Mouse (Mus musculus) left cerebral cortex, postnatal 25 days (tissue): ENCODE data around the gene Cfap36. TPM values are rescaled to one million over a fixed set of nuclear protein-coding genes. Genes with fewer than 3 reads are reported as not detected.

Experiments used
- DNase-seq, 2 experiments: peaks; one replicate each; pipeline ENCODE4 v3.0.0; 2022; ENCODE audit warnings: low spot score in 2 of 2, mixed read lengths in 1 of 2
- intact Hi-C: fragments of 180-260 bp; cut with DNase I; formaldehyde crosslinking; loops from one replicate; pipeline ENCODE4 v1.15.1; 2025
- total RNA-seq, 2 experiments: library from RNA; stranded (reverse); gene quantifications; 2 replicates each; pipeline ENCODE4 v1.2.3; 2021

The Cfap36 gene
- total RNA-seq: 100 to 1,000 TPM; 124 to 128 TPM

DNA sequence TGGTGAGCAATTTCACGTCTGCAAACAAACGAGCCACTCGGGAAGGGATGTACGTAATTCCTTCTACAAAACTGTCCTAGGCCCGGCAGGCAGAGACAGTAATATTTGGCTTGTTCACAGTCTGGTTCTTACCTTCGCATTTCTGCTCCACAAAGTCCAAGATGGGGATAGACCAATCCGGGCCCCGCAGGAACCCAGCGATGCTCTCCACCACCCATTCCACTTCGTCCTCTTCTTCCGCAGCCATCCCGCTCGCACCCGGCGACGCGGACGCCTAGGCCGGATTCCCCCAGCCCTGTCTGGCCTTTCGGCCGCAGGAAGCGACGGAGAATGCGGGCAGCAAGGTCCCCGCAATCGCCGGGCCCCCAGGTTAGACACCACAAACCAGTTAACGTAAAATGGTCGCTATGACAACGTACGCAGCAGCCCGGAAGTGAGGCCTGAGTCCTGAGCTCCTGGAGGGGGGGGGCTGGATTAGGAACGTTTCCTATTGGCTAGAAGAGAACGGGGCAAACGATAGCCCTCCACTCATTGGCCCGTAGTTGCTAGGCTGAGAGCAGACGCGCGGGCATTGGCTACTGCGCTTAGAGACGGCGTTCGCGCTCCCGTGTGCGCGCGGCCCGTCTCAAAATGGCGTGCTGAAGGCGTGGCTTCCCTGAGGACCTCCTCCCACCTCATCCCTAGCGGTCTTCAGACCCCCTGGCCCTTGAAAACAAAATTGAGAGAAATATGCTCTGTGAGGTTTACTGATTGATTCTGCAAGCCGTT, at the start of gene Cfap36:
Cfap36 (minus strand) TSS at position 527 of the 768 bp plus-strand sequence.
- peak; percentile 92 to 98 for DNase-seq
- intact Hi-C loops: loop anchor here (2.0 kb wide), 1 partner anchor 126 kb away; the partner anchor contains the start of gene Ccdc88a

DNA sequence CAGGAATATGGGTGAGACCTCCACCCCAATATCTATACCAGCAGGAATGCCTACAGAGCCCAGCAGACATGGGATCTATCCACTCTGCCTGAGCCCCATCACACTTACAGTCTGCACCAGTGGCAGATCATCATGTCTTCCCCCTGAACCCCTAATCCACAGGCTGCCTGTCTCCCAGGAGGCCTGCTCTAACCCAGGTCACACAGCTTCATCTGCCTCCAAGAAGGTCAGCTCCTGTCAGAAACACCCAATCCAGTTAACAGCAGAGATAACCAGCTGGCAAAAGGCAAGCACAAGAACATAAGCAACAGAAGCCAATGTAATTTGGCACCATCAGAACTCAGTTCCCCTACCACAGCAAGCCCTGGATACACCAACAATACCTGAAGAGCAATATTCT, 40.1 kb upstream of the Cfap36 start:
- DNase-seq: no peak
- intact Hi-C loops: no loop called here

DNA sequence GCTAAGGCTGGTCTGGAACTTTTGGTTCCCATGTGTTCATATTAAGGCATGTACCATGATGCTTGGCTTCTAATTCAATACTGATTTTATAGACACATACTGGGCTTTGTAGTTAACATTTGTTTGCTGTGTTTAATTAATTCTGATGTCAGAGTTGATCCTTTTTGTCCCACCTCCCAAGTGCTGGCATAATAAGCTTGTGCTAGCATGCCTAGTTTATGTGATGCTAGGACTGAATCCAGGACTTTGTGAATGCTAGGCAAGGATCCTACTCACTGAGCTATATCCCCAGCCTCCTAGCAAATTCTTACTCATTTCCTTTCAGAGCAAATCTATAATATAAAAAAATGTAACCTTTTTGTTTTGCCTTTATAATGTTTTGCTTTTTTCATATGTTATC, 38.8 kb upstream of the Cfap36 start:
- intact Hi-C loops: no loop called here
- no peak for DNase-seq

- intact Hi-C loops: no loop called here
- no peak for DNase-seq
Measured at GRCm38 (mm10) chr11:29274758-29275157, 27.5 kb upstream of the Cfap36 start.

DNA sequence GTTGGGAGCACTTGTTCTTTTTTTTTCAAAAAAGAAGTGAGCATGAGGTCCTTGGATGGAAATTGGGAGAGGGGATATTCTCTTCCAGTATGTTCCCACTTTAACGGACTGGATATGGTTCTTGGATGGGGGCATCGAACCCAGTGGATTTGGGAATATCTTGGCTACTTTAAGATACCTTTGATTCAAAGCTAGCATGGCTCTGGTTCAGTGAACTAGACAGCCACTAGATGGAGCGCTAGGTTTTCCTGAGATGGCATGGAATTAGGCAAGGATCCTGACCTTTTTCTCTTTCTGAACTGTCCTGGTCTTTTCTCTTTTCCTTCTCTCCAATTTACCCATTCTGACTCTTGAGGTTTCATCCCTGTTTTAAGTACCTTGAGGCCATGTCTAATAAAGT, 20.6 kb upstream of the Cfap36 start:
- intact Hi-C loops: loop anchor here (5.0 kb wide), 4 partner anchors 84 to 259 kb away; partner anchors contain the start of genes Ccdc88a and Mtif2
- peak; percentile 50 to 56 for DNase-seq

- intact Hi-C loops: no loop called here
- no peak for DNase-seq
Measured at GRCm38 (mm10) chr11:29254643-29255042, 7.4 kb upstream of the Cfap36 start.

GRCm38 (mm10) chr11:29248386-29248785, 1.2 kb upstream of the Cfap36 start:
- no peak for DNase-seq
- intact Hi-C loops: no loop called here

- intact Hi-C loops: loop anchor here (2.0 kb wide), 1 partner anchor 125 kb away; the partner anchor contains the start of gene Ccdc88a
- DNase-seq: no peak
Measured at GRCm38 (mm10) chr11:29247725-29248124, 516 bp upstream of the Cfap36 start.

DNA sequence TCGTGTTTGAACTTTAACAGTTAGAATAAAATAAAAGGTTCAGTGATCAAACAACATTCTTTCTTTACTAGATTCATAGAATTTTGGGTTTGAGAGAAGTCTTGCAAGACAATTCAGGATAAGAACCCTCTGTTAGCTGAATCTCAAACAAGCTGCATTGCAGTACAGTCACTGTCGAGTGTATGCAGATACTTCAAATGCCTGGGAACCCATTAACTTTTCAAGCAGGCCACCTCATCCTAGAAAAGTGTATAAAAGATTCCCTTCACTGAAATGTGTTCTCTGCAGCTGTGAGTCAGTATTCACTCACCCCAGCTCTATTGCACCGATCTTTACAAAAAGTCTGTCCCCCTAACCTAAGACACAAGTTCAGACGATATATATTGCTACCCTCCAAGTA, 1.2 kb downstream of the Cfap36 start:
- DNase-seq: peak in 1 of 2 experiments; percentile 2
- intact Hi-C loops: loop anchor here (2.0 kb wide), 1 partner anchor 127 kb away; the partner anchor contains the start of gene Ccdc88a

- peak in 1 of 2 experiments; percentile 0 for DNase-seq
- intact Hi-C loops: no loop called here
Measured at GRCm38 (mm10) chr11:29241961-29242360, 5.2 kb downstream of the Cfap36 start.

DNA sequence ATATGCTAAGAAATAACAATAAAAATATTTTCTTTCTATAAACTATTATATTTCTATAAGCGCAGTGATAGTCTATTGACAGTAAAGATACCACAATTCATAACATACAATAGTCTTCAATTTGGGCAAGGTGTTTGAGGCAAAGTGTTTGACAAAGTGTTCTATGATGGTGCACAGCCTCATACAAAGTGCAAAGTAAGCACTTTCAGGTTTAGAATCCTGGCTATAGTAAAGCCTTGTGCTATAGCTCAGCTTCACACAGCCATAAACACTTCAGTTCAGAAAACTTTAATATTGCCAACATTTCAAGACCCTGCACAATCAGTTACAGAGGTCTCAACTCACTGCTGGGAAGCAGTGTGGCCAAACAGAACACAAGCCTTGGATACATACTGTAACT, 7.9 kb downstream of the Cfap36 start:
- no peak for DNase-seq
- intact Hi-C loops: no loop called here

DNA sequence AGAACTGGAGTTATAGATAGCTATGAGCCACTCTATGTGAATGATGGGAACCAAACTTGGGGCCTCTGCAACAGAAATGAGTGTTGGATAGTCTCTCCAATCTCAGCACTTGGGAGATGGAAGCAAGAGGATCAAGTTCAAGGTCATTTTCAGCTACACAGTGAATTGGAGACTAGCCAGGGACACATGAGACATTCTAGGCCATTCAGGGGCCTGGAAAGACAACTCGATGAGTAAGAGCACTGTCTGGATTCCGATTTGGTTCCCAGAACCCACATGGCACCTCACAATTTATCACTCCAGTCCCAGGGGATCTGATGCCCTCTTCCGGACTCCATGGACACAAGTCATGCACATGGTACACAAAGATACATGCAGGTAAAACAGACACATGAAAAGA, 8.7 kb downstream of the Cfap36 start:
- intact Hi-C loops: no loop called here
- DNase-seq: no peak

- no peak for DNase-seq
- intact Hi-C loops: no loop called here
Measured at GRCm38 (mm10) chr11:29238047-29238446, 9.2 kb downstream of the Cfap36 start.

- no peak for DNase-seq
- intact Hi-C loops: no loop called here
Measured at GRCm38 (mm10) chr11:29237364-29237763, 9.8 kb downstream of the Cfap36 start.

DNA sequence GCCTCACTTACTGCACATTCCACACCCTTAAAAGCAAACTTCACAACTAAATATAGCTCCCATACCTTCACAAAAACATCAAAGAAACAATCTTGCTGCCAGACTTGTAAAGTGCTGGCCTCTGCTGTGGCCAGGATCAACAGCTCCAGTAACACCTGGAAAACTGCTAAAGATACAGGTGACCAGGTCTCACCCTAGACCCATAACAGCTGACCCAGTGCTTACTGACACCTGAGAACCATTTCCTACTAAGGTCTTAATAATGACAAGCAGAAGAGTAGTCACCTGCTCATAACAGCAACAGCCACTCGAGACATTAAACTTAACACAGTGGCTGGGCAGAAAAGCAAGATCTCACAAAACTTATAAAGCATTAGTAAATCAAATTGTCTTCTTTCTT, 13.6 kb downstream of the Cfap36 start:
- DNase-seq: no peak
- intact Hi-C loops: no loop called here

DNA sequence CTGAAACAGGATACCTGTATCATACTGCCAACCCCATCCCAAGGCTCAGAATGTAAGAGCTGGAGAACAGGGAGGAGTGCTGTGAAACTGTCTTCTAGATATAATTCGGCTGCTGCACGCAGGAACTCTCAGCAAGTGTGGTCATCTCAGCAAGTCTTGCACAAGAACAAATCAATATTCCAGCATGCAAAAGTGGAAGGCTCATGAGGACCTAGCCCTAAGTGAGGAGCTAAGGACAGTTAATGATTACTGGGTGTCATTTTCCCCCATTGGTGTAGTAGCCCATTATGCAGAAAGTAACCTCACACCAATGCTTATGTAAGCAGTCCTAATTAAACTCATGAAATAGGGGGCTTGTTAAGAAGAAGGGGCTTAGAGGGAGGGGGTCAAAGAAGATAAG, 18.3 kb downstream of the Cfap36 start:
- intact Hi-C loops: no loop called here

GRCm38 (mm10) chr11:29224754-29225153, 22.5 kb downstream of the Cfap36 start:
- intact Hi-C loops: no loop called here
- DNase-seq: no peak

More for the DNA sequence above, 18.3 kb downstream of the Cfap36 start:
- DNase-seq: no peak

GRCm38 (mm10) chr11:29222310-29222709, 24.9 kb downstream of the Cfap36 start:
- DNase-seq: no peak
- intact Hi-C loops: no loop called here

- no peak for DNase-seq
- intact Hi-C loops: no loop called here
Measured at GRCm38 (mm10) chr11:29219055-29219454, 28.2 kb downstream of the Cfap36 start.

DNA sequence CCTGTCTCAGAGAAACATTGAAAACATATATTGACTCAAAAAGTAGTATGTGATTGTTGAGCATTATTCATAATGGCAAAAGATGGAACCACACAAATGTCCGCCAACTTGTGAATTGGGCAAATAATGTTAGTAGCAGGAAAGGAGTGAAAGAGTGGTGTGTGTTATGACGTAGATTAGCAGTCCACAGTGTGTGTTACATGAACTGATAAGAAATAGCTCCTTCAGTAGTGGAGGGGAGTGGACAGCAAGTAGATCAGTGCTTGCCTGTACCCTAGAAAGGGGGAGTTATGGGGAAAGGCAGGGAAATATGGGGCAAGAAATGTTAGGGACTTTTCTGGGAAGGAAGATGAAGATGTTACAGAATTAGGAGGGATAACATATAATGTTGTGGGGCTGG, 31.0 kb downstream of the Cfap36 start:
- intact Hi-C loops: no loop called here
- DNase-seq: no peak

GRCm38 (mm10) chr11:29209774-29210173, 37.4 kb downstream of the Cfap36 start:
- intact Hi-C loops: no loop called here
- no peak for DNase-seq
